Mouse (Mus musculus): Measurements from ENCODE around the gene Gorasp1. TPM values are rescaled to one million over a fixed set of nuclear protein-coding genes. Genes with fewer than 3 reads are reported as not detected.

Gorasp1 gene
- polyA plus RNA-seq, 1 experiment from 2014 or later, result 32.1 TPM

Other genes with a start within 250 kb of the Gorasp1 start
- not detected in 2 replicates for gene Scn10a, start 218.2 kb downstream of the Gorasp1 start, polyA plus RNA-seq (2014; fragmentation: Nextera tagmentation; extraction: Ambion mirVana)
- 0.04 and 0.05 TPM in 2 replicates for gene Scn11a, start 112.1 kb downstream of the Gorasp1 start, polyA plus RNA-seq (2014; fragmentation: Nextera tagmentation; extraction: Ambion mirVana)
- gene Wdr48, start 42.7 kb downstream of the Gorasp1 start, polyA plus RNA-seq (2014; fragmentation: Nextera tagmentation; extraction: Ambion mirVana), result 49.0 and 51.7 TPM in 2 replicates
- gene Ttc21a, start within 50 bp of the Gorasp1 start, polyA plus RNA-seq (2014; fragmentation: Nextera tagmentation; extraction: Ambion mirVana), result 0.07 and 0.09 TPM in 2 replicates
- gene Csrnp1, start 47.1 kb upstream of the Gorasp1 start, polyA plus RNA-seq (2014; fragmentation: Nextera tagmentation; extraction: Ambion mirVana), result 1.4 and 1.8 TPM in 2 replicates
- 0.03 TPM in 1 of 2 replicates, not detected in the other for gene Xirp1, start 86.0 kb upstream of the Gorasp1 start, polyA plus RNA-seq (2014; fragmentation: Nextera tagmentation; extraction: Ambion mirVana)
- gene Cx3cr1, start 132.3 kb upstream of the Gorasp1 start, polyA plus RNA-seq (2014; fragmentation: Nextera tagmentation; extraction: Ambion mirVana), result 7.6 and 10.2 TPM in 2 replicates
- gene Ccr8, start 154.5 kb upstream of the Gorasp1 start, polyA plus RNA-seq (2014; fragmentation: Nextera tagmentation; extraction: Ambion mirVana), result 0.26 and 0.41 TPM in 2 replicates
- 25.8 and 28.1 TPM in 2 replicates for gene Slc25a38, start 172.8 kb upstream of the Gorasp1 start, polyA plus RNA-seq (2014; fragmentation: Nextera tagmentation; extraction: Ambion mirVana)
- gene Rpsa, start 190.1 kb upstream of the Gorasp1 start, polyA plus RNA-seq (2014; fragmentation: Nextera tagmentation; extraction: Ambion mirVana), result 2,190 and 2,220 TPM in 2 replicates
- gene Mobp, start 212.1 kb upstream of the Gorasp1 start, polyA plus RNA-seq (2014; fragmentation: Nextera tagmentation; extraction: Ambion mirVana), result not detected in 2 replicates